Mouse (Mus musculus) forebrain, embryonic 11.5 days (tissue): Measurements from ENCODE around the gene Actrt3. TPM values are rescaled to one million over a fixed set of nuclear protein-coding genes. Genes with fewer than 3 reads are reported as not detected.

ENCODE experiments used
- ATAC-seq: fragments of 200-750 bp; cut with Nextera tagmentation; replicated peaks from 2 replicates; pipeline ENCODE4 v1.8.0; 2017; ENCODE audit warnings: moderate TSS enrichment; ENCODE audit not compliant: low FRiP score
- DNase-seq: peaks from one replicate; pipeline ENCODE4 v3.0.0-alpha.2; 2017; ENCODE audit warnings: low spot score
- H3K27ac ChIP-seq: fragments of 300-500 bp; sonication (generic); 2 replicates; pipeline ENCODE4 v1.5.1; 2014; ENCODE audit warnings: low read depth, low read length
- H3K27me3 ChIP-seq: fragments of 300-500 bp; sonication (generic); 2 replicates; pipeline ENCODE4 v1.6.1; 2014; ENCODE audit warnings: mild to moderate bottlenecking, low read length, mixed read lengths; ENCODE audit not compliant: control insufficient read depth, insufficient read depth
- H3K36me3 ChIP-seq: fragments of 300-500 bp; sonication (generic); 2 replicates; pipeline ENCODE4 v1.6.1; 2014; ENCODE audit warnings: mild to moderate bottlenecking, low read length, moderate library complexity, mixed read lengths; ENCODE audit not compliant: control insufficient read depth, insufficient read depth
- H3K4me1 ChIP-seq: fragments of 300-500 bp; sonication (generic); replicated peaks from 2 replicates; pipeline ENCODE4 v1.6.1; 2014; ENCODE audit warnings: low read length, mixed read lengths; ENCODE audit not compliant: control insufficient read depth, insufficient read depth
- H3K4me2 ChIP-seq: fragments of 300-500 bp; sonication (generic); 2 replicates; pipeline ENCODE4 v1.6.1; 2014; ENCODE audit warnings: low read depth, mild to moderate bottlenecking, low read length, moderate library complexity, mixed read lengths; ENCODE audit not compliant: severe bottlenecking
- H3K4me3 ChIP-seq: fragments of 300-500 bp; sonication (generic); 2 replicates; pipeline ENCODE4 v1.5.1; 2014; ENCODE audit warnings: low read depth, low read length
- H3K9ac ChIP-seq: fragments of 300-500 bp; sonication (generic); 2 replicates; pipeline ENCODE4 v1.6.1; 2014; ENCODE audit warnings: low read length
- H3K9me3 ChIP-seq: fragments of 300-500 bp; sonication (generic); 2 replicates; pipeline ENCODE4 v1.6.1; 2016; ENCODE audit warnings: low read length, mixed read lengths; ENCODE audit not compliant: control insufficient read depth
- WGBS: fragments of 180-500 bp; shearing (Covaris S2); extraction: QIAGEN DNeasy Blood & Tissue Kit; methylation state at CpG from one replicate; pipeline ENCODE4 v1.1.7; 2014; 5-methylcytosine and 5-hydroxymethylcytosine counted together
- polyA plus RNA-seq: library from polyadenylated mRNA; unstranded; fragments of >200 nt; fragmentation: Nextera tagmentation; extraction: Ambion mirVana; gene quantifications from 2 replicates; pipeline ENCODE4 v1.2.1, GENCODE M21; 2014

Gene Actrt3
- 0.17 TPM in 1 of 2 replicates, not detected in the other for polyA plus RNA-seq

GRCm38 (mm10) chr3:30599711-30600545 is at the start of gene Actrt3:
TSS of gene Actrt3 (minus strand) at chr3:30599939.
- WGBS = 1% methylated on average over 32 of the region's 32 CpGs

GRCm38 (mm10) chr3:30648466-30648865 is 48.7 kb upstream of the Actrt3 start:
- no peak for ATAC-seq
- Histone ChIP-seq H3K4me2 (no peak overlapping the region), H3K27me3 (peaks cover 20% of the 10 kb centered on the region), H3K36me3 (no peaks in the 10 kb centered on the region), H3K4me3 (no peak overlapping the region), H3K27ac (no peak overlapping the region), H3K9me3 (no peaks in the 10 kb centered on the region), H3K4me1 (peaks cover 15% of the 10 kb centered on the region; the same call in 1 of the 2 replicates), H3K9ac (no peak overlapping the region)
- DNase-seq = no peak
- WGBS = 85% methylated on average over 2 of the region's 2 CpGs

More at GRCm38 (mm10) chr3:30599711-30600545, at the start of gene Actrt3:
- no peak for ATAC-seq
- Histone ChIP-seq H3K4me1 (peaks cover 7% of the 10 kb centered on the region), H3K4me2 (peak within 1 kb of the TSS; percentile 80), H3K27ac (no peak within 1 kb of the TSS; the same call in 1 of the 2 replicates), H3K9ac (peak within 1 kb of the TSS; percentile 59), H3K27me3 (no peaks in the 10 kb centered on the region), H3K4me3 (peak within 1 kb of the TSS; percentile 65), H3K9me3 (no peaks in the 10 kb centered on the region), H3K36me3 (no peaks in the 10 kb centered on the region; the same call in 1 of the 2 replicates)
- peak; percentile 81 for DNase-seq

- Histone ChIP-seq H3K4me2 (peak within 1 kb of the TSS; percentile 67), H3K27ac (no peak within 1 kb of the TSS), H3K9ac (peak within 1 kb of the TSS; percentile 50), H3K4me1 (peaks cover 15% of the 10 kb centered on the region; the same call in 1 of the 2 replicates), H3K36me3 (no peaks in the 10 kb centered on the region), H3K4me3 (peak within 1 kb of the TSS; percentile 31), H3K9me3 (no peaks in the 10 kb centered on the region), H3K27me3 (peaks cover 20% of the 10 kb centered on the region)
- 2% methylated on average over 25 of the region's 25 CpGs for WGBS
- ATAC-seq (peak; percentile 91), DNase-seq (peak; percentile 80)
Measured at GRCm38 (mm10) chr3:30647440-30648090, 47.8 kb upstream of the Actrt3 start, which contains the start of gene Lrrc34. TSS of gene Lrrc34 (minus strand) at chr3:30647869.

GRCm38 (mm10) chr3:30646761-30647160 is 47.0 kb upstream of the Actrt3 start:
- Histone ChIP-seq H3K4me3 (no peak overlapping the region), H3K27ac (no peak overlapping the region), H3K9ac (no peak overlapping the region), H3K27me3 (peaks cover 20% of the 10 kb centered on the region), H3K9me3 (no peaks in the 10 kb centered on the region), H3K4me1 (peaks cover 15% of the 10 kb centered on the region; the same call in 1 of the 2 replicates), H3K36me3 (no peaks in the 10 kb centered on the region), H3K4me2 (no peak overlapping the region)
- no peak for ATAC-seq
- DNase-seq = no peak
- 40% methylated on average over 8 of the region's 8 CpGs for WGBS

GRCm38 (mm10) chr3:30644207-30644606 is 44.5 kb upstream of the Actrt3 start, which contains the start of gene Lrriq4:
TSS of gene Lrriq4 (plus strand) at chr3:30644507.
- peaks cover 4% of the 10 kb centered on the region; the same call in 1 of the 2 replicates for H3K4me1 ChIP-seq
- H3K9ac ChIP-seq = no peak within 1 kb of the TSS
- no peak within 1 kb of the TSS for H3K27ac ChIP-seq
- H3K4me3 ChIP-seq = no peak within 1 kb of the TSS
- no peak within 1 kb of the TSS for H3K4me2 ChIP-seq
- H3K27me3 ChIP-seq = peaks cover 4% of the 10 kb centered on the region
- ATAC-seq = no peak
- WGBS = 79% methylated on average over 2 of the region's 2 CpGs
- DNase-seq = no peak
- H3K9me3 ChIP-seq = no peaks in the 10 kb centered on the region
- H3K36me3 ChIP-seq = no peaks in the 10 kb centered on the region

- Histone ChIP-seq H3K9ac (no peak overlapping the region), H3K27me3 (no peaks in the 10 kb centered on the region), H3K36me3 (no peaks in the 10 kb centered on the region), H3K9me3 (no peaks in the 10 kb centered on the region), H3K4me3 (no peak overlapping the region), H3K4me1 (no peaks in the 10 kb centered on the region), H3K27ac (no peak overlapping the region), H3K4me2 (no peak overlapping the region)
- ATAC-seq (no peak), DNase-seq (no peak)
- WGBS = 76% methylated on average over 4 of the region's 4 CpGs
Measured at GRCm38 (mm10) chr3:30635629-30636028, 35.9 kb upstream of the Actrt3 start.

GRCm38 (mm10) chr3:30633681-30634080 is 33.9 kb upstream of the Actrt3 start:
- ATAC-seq = no peak
- no peak for DNase-seq
- whole genome bisulfite sequencing = 62% methylated on average over 3 of the region's 3 CpGs
- Histone ChIP-seq H3K27ac (no peak overlapping the region), H3K27me3 (no peaks in the 10 kb centered on the region), H3K9ac (no peak overlapping the region), H3K36me3 (no peaks in the 10 kb centered on the region), H3K4me3 (no peak overlapping the region), H3K4me1 (no peaks in the 10 kb centered on the region), H3K4me2 (no peak overlapping the region), H3K9me3 (no peaks in the 10 kb centered on the region)

GRCm38 (mm10) chr3:30620132-30620531 is 20.4 kb upstream of the Actrt3 start:
- ATAC-seq = no peak
- H3K27me3 ChIP-seq = no peaks in the 10 kb centered on the region
- peaks cover 2% of the 10 kb centered on the region; the same call in 1 of the 2 replicates for H3K36me3 ChIP-seq
- DNase-seq = no peak
- no peak overlapping the region for H3K9ac ChIP-seq
- no peak overlapping the region for H3K27ac ChIP-seq
- 87% methylated on average over 8 of the region's 8 CpGs for WGBS
- H3K4me1 ChIP-seq = no peaks in the 10 kb centered on the region
- no peaks in the 10 kb centered on the region for H3K9me3 ChIP-seq
- no peak overlapping the region for H3K4me2 ChIP-seq
- H3K4me3 ChIP-seq = no peak overlapping the region
